Mouse (Mus musculus) heart, embryonic 15.5 days (tissue): Measurements from ENCODE around the gene Natd1. TPM values are rescaled to one million over a fixed set of nuclear protein-coding genes. Genes with fewer than 3 reads are reported as not detected.

Source experiments
- ATAC-seq: fragments of 200-750 bp; cut with Nextera tagmentation; replicated peaks from 2 replicates; pipeline ENCODE4 v1.8.0; 2017; ENCODE audit warnings: low read depth, moderate TSS enrichment; ENCODE audit not compliant: insufficient number of reproducible peaks, insufficient read depth, low FRiP score
- H3K27ac ChIP-seq: fragments of 300-500 bp; sonication (generic); 2 replicates; pipeline ENCODE4 v1.5.1; 2015; ENCODE audit warnings: mild to moderate bottlenecking, inconsistent platforms
- H3K27me3 ChIP-seq: fragments of 300-500 bp; sonication (generic); 2 replicates; pipeline ENCODE4 v1.6.1; 2015; ENCODE audit warnings: inconsistent platforms
- H3K36me3 ChIP-seq: fragments of 300-500 bp; sonication (generic); 2 replicates; pipeline ENCODE4 v1.6.1; 2015; ENCODE audit warnings: mild to moderate bottlenecking, inconsistent platforms
- H3K4me1 ChIP-seq: fragments of 300-500 bp; sonication (generic); replicated peaks from 2 replicates; pipeline ENCODE4 v1.6.1; 2015; ENCODE audit warnings: inconsistent platforms
- H3K4me2 ChIP-seq: fragments of 300-500 bp; sonication (generic); 2 replicates; pipeline ENCODE4 v1.6.1; 2015; ENCODE audit warnings: inconsistent platforms, mild to moderate bottlenecking, moderate library complexity
- H3K4me3 ChIP-seq: fragments of 300-500 bp; sonication (generic); 2 replicates; pipeline ENCODE4 v1.5.1; 2015; ENCODE audit warnings: mild to moderate bottlenecking, inconsistent platforms
- H3K9ac ChIP-seq: fragments of 300-500 bp; sonication (generic); 2 replicates; pipeline ENCODE4 v1.6.1; 2015; ENCODE audit warnings: mild to moderate bottlenecking, inconsistent platforms
- H3K9me3 ChIP-seq: fragments of 300-500 bp; sonication (generic); replicated peaks from 2 replicates; pipeline ENCODE4 v1.6.1; 2016; ENCODE audit warnings: inconsistent platforms
- WGBS: fragments of 180-500 bp; shearing (Covaris S2); methylation state at CpG from one replicate; pipeline ENCODE4 v1.1.7; 2015; ENCODE audit warnings: mixed read lengths; 5-methylcytosine and 5-hydroxymethylcytosine counted together
- polyA plus RNA-seq: library from polyadenylated mRNA; unstranded; fragments of >200 nt; fragmentation: Nextera tagmentation; extraction: Ambion mirVana; gene quantifications from 2 replicates; pipeline ENCODE4 v1.2.1, GENCODE M21; 2015

Gene Natd1
- polyA plus RNA-seq, 1 experiment from 2014 or later: 11.9 TPM

DNA sequence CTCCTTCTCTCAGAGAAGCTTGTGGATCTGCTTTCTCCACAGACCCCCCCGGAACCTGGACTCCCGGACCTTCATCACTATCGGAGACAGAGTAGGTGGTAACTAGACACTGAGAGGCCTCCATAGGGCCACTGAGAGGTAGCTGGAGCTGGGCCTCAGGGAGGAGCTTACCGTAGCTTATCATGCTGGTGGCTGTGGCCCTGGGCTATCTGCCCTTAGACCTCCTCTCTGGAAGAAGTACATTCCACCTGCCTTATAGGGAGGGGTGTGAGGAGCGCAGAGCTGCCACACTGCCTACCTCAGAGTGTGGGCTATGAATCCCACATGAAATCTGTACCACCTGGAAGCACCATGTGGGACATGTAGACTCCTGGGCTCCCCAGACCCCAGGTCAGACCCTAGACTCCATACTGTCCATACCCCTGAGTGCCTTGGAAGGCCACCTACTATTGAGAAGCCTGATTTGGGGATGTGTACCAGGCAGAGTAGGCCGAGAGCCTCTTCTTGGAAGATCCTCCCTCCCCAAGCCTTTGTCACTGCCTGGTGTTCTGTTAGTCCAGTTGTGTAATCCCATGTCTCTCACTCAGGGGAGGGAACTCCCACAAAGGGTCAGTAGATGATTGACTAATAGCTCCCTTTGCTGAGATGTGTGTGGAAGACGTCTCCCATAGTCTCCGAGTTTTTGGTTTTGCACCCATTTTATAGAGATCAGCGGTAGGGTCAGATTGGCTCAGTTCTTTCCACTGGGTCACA lies 27.9 kb upstream of the Natd1 start:
- H3K27ac ChIP-seq: no peak overlapping the region
- no peaks in the 10 kb centered on the region for H3K9me3 ChIP-seq
- 69% methylated on average over 9 of the region's 9 CpGs for WGBS
- peaks cover 48% of the 10 kb centered on the region for H3K4me1 ChIP-seq
- H3K4me2 ChIP-seq: no peak overlapping the region
- H3K27me3 ChIP-seq: no peaks in the 10 kb centered on the region
- H3K4me3 ChIP-seq: no peak overlapping the region
- ATAC-seq: peak; percentile 25; the same call in 1 of the 2 replicates
- H3K9ac ChIP-seq: no peak overlapping the region
- peaks cover 32% of the 10 kb centered on the region for H3K36me3 ChIP-seq

DNA sequence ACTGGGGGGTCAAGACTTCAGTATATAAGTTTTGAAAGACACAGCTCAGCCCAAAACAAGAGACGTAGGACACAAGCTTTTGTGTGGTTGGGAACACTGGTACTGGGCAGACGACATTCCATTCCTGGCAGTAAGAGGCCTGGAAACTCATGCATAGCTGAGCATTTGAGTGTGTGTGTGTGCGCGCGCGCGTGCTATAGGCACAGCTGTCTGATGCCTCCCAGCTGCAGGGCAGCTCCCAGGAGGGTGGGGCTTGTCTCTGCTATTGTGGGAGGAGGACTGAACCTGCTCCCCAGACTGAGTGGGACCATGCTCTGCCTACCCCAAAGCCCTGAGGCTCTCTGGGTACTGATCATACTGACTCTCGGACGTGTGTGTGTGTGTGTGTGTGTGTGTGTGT lies 26.8 kb upstream of the Natd1 start:
- Histone ChIP-seq H3K4me2 (no peak overlapping the region), H3K4me1 (peaks cover 54% of the 10 kb centered on the region), H3K27me3 (no peaks in the 10 kb centered on the region), H3K27ac (peak overlapping the region; percentile 26), H3K9ac (no peak overlapping the region), H3K4me3 (no peak overlapping the region), H3K36me3 (peaks cover 21% of the 10 kb centered on the region), H3K9me3 (no peaks in the 10 kb centered on the region)
- 35% methylated on average over 9 of the region's 9 CpGs for WGBS
- ATAC-seq: peak; percentile 58; the same call in 1 of the 2 replicates

DNA sequence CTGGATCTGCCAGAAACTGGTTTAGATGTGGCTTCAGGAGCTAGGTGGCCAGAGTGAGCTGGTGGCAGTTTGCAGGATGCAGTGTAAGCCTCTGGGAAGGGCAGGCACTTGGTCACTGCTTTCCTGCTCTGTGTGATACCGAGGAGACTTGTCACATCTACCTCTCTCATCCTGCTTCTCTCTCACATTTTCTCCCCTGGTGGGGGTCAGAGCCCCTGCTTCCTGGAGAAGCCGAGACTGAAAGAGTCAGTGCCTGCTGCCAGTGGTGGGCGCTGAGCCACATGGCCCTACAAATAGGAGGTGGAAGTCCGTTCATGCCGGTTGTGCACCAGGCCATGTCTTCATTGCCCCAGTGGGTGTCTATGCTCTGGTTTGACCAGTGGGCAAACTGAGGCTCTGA lies 26.0 kb upstream of the Natd1 start:
- no peak overlapping the region for H3K9ac ChIP-seq
- H3K36me3 ChIP-seq: peaks cover 20% of the 10 kb centered on the region
- H3K4me2 ChIP-seq: no peak overlapping the region
- no peaks in the 10 kb centered on the region for H3K9me3 ChIP-seq
- 68% methylated on average over 5 of the region's 5 CpGs for WGBS
- H3K4me3 ChIP-seq: no peak overlapping the region
- peaks cover 59% of the 10 kb centered on the region for H3K4me1 ChIP-seq
- no peaks in the 10 kb centered on the region for H3K27me3 ChIP-seq
- H3K27ac ChIP-seq: no peak overlapping the region
- ATAC-seq: no peak

DNA sequence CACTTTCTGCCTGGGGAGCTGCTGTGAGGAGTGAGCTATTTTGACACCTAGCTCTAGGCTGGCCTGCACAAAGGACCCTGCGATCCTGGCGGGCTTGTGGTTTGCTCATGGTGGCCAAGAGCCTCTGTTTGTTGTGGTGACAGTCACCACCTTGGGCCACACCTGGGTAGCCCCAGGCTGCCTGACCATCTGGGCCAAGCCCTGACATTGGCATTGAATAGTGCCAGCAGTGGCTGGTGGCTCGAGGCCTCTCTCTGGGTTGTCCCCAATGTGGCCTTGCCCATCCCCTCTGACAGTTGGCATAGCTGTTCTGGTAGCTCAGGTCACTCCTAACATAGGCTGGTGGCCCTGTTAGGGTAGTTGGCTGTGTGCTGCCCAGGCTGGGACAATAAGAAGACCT lies 24.9 kb upstream of the Natd1 start:
- H3K9me3 ChIP-seq: no peaks in the 10 kb centered on the region
- no peaks in the 10 kb centered on the region for H3K27me3 ChIP-seq
- no peak overlapping the region for H3K9ac ChIP-seq
- WGBS: 67% methylated on average over 3 of the region's 3 CpGs
- no peak for ATAC-seq
- H3K4me2 ChIP-seq: no peak overlapping the region
- no peak overlapping the region for H3K27ac ChIP-seq
- H3K36me3 ChIP-seq: peaks cover 20% of the 10 kb centered on the region
- peaks cover 68% of the 10 kb centered on the region for H3K4me1 ChIP-seq
- no peak overlapping the region for H3K4me3 ChIP-seq

DNA sequence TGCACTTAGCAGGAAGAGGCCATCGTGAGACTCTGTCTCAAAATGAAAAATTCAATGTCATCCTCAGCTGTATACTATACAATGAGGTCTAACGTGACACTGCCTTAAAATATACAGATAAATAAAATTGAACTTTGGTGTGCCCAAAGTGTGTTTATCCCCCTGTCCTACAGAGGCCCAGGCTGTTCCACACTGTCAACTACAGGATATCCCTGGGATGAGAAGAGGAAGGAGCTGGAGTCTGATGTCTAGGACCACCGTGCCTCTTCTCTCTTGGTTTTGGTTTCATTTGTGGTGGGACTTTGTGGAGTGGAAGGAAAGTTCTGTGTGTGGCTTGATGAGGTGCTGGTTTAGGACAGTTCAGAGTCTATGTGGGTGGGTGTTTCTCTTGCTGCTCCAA lies 23.1 kb upstream of the Natd1 start:
- Histone ChIP-seq H3K27ac (no peak overlapping the region), H3K4me3 (no peak overlapping the region), H3K4me2 (no peak overlapping the region), H3K4me1 (peaks cover 85% of the 10 kb centered on the region), H3K36me3 (0 out of 2 replicates have a peak, but pooled peaks cover 5% of the 10 kb centered on the region), H3K9me3 (no peaks in the 10 kb centered on the region), H3K27me3 (no peaks in the 10 kb centered on the region), H3K9ac (no peak overlapping the region)
- no peak for ATAC-seq
- 74% methylated on average over 3 of the region's 3 CpGs for WGBS

DNA sequence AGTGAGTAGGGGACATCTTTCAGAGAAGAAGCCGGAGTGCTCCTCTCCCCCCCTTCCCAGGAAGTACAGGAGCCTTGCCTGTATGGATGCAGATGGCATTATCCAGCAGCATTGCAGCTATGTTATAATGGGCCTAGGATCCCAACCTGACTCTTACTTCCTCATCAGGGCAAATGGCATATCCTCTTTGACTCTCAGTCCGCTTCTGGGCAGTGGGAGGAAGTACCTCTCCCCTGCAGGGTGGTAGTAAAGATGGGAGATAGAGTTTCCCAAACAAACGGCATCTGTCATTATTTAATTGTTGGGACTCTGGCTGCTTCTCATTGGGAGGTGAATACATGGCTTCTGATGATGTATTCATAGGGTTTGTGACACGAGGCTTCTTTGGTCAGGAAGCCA lies 21.4 kb upstream of the Natd1 start:
- Histone ChIP-seq H3K27ac (peak overlapping the region; percentile 51; the same call in 1 of the 2 replicates), H3K4me3 (0 out of 2 replicates have a peak overlapping the region, but pooled peaks have one; percentile 7)

DNA sequence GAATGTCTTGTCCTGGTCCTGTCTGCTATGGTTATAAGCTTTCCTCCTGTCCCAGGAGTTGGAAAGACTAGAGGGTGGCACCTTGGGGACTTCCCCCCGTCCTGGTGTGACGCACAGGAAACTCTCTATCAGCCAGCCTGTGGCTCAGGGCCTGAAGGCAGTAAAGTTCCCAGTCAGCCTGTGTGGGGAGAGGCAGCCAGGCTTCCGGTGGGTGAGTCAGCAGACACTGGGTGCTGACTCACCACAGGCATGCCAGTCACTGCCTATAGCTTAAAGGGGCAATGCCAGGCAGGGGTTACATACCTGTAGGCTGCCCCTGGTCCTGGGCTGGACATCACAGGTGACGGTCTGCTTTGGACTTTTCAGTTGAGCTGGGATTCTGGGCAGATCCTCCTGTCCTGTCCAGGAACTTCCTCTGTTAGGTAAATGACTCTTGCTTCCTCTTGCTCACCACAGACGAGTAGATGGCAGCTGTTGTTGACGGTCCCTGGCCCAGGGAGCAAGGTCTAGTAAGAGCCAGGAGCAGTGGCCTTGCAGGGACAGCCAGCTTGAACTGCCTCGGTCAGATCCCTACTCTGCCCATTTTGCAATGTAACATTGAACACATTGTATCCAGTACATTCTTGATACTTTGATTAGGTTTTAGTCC lies 20.9 kb upstream of the Natd1 start:
- no peaks in the 10 kb centered on the region for H3K9me3 ChIP-seq
- H3K27ac ChIP-seq: peak overlapping the region; percentile 51
- H3K9ac ChIP-seq: no peak overlapping the region
- peak overlapping the region; percentile 31 for H3K4me2 ChIP-seq
- 47% methylated on average over 7 of the region's 7 CpGs for WGBS
- peak overlapping the region; percentile 7; the same call in 1 of the 2 replicates for H3K4me3 ChIP-seq
- peaks cover 74% of the 10 kb centered on the region for H3K4me1 ChIP-seq
- H3K36me3 ChIP-seq: no peaks in the 10 kb centered on the region
- H3K27me3 ChIP-seq: no peaks in the 10 kb centered on the region
- no peak; the same call in 1 of the 2 replicates for ATAC-seq

More for the DNA sequence above, 21.4 kb upstream of the Natd1 start:
- no peak for ATAC-seq
- no peaks in the 10 kb centered on the region for H3K36me3 ChIP-seq
- no peaks in the 10 kb centered on the region for H3K9me3 ChIP-seq
- no peaks in the 10 kb centered on the region for H3K27me3 ChIP-seq
- peak overlapping the region; percentile 31; the same call in 1 of the 2 replicates for H3K4me2 ChIP-seq
- no peak overlapping the region for H3K9ac ChIP-seq
- WGBS: 65% methylated on average over 4 of the region's 4 CpGs
- H3K4me1 ChIP-seq: peaks cover 74% of the 10 kb centered on the region

DNA sequence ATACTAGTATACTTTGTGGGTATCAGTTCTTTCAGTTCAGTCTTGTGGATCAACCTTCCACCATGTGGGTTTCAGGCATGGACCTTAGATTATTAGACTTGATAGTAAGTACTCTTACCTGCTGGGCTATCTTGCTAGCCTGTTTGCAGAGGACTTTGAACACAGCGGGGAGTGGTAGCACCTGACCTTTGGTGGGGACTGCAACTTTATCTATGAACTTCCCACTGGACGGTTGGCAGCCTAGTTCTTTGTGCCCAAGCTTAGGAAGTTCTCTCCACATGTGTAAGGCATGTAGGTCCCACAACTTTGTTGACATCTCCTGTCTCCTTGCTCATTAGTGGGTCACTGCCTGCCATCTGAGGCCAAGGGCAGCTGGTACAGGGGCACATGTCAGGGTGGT lies 20.2 kb upstream of the Natd1 start:
- ATAC-seq: no peak
- H3K36me3 ChIP-seq: no peaks in the 10 kb centered on the region
- H3K27me3 ChIP-seq: no peaks in the 10 kb centered on the region
- H3K4me2 ChIP-seq: peak overlapping the region; percentile 31
- H3K4me3 ChIP-seq: peak overlapping the region; percentile 7; the same call in 1 of the 2 replicates
- H3K4me1 ChIP-seq: peaks cover 73% of the 10 kb centered on the region
- H3K9ac ChIP-seq: no peak overlapping the region
- no peaks in the 10 kb centered on the region for H3K9me3 ChIP-seq
- 66% methylated on average over 2 of the region's 2 CpGs for WGBS
- H3K27ac ChIP-seq: peak overlapping the region; percentile 51

DNA sequence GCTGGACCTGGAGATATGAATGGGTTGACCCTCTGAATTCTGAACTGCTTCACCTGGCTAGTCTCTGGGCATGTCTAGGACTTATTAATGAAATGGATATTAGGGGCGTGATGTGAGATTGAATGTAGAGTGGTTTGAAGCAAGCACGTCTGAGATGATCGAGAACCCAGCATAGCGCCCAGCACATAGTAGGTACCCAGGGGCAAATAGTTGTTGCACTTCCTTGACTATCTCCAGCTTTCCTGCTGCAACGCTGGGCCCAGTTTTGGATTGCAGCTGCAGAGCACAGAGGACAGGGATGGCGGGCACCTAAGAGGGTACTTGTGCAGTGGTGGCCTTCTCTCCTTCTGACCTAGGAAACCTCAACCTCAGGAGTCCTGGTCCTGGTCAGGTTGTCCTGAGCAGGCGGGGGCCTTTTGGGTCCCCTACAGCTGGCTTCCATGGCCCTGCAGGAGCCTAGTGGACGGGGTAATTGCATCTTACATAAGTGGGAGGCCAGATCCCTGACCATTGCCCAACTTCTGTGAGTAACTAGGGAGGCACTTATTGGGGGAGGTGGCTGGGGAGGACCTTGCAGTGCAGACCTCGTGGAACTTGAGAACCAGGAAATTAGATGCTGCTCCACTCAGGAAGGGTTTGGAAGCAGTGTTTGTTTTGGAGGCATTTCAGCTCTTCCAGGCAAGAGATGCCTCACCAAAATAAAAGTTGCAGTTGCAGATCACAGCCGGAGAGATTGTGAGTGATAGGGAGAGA lies 18.8 kb upstream of the Natd1 start:
- H3K9ac ChIP-seq: peak overlapping the region; percentile 90; the same call in 1 of the 2 replicates
- H3K9me3 ChIP-seq: no peaks in the 10 kb centered on the region
- peak overlapping the region; percentile 89 for H3K4me3 ChIP-seq
- H3K27ac ChIP-seq: peak overlapping the region; percentile 83
- no peaks in the 10 kb centered on the region for H3K27me3 ChIP-seq
- peaks cover 59% of the 10 kb centered on the region for H3K4me1 ChIP-seq
- 69% methylated on average over 10 of the region's 10 CpGs for WGBS
- ATAC-seq: no peak
- peak overlapping the region; percentile 76 for H3K4me2 ChIP-seq
- H3K36me3 ChIP-seq: no peaks in the 10 kb centered on the region

DNA sequence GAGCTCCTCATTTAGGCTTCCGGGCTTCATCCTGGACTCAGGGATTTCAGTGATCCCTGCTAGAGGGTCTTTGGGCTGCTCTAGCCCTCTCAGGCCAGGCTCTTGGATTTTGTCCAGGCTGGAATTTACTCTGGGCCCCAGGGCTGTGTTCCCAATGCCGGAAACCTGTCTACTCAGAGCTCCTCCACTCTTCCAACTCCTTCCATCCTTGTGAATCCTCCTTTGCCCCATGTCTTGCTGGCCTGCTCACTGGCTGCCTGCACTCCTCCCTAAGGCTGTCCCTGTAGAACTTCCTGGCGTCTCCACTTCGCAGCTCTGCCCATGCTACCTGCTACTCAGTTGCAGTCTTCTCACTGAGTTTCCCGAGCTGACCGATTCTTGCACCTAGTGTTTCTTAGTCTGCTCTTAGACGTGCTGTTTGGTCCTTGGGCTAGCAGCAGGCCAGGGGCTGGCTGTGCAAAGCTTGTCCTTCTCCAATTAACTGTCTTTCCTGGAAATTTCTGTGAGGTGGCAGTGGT lies 18.0 kb upstream of the Natd1 start:
- H3K9me3 ChIP-seq: no peaks in the 10 kb centered on the region
- peak overlapping the region; percentile 83 for H3K27ac ChIP-seq
- H3K4me3 ChIP-seq: peak overlapping the region; percentile 89
- H3K27me3 ChIP-seq: no peaks in the 10 kb centered on the region
- ATAC-seq: no peak
- peak overlapping the region; percentile 90 for H3K9ac ChIP-seq
- H3K4me2 ChIP-seq: peak overlapping the region; percentile 76
- no peaks in the 10 kb centered on the region for H3K36me3 ChIP-seq
- H3K4me1 ChIP-seq: peaks cover 54% of the 10 kb centered on the region
- WGBS: 2% methylated on average over 7 of the region's 7 CpGs
